Mouse (Mus musculus): Measurements from ENCODE around the gene Ttpal. TPM values are rescaled to one million over a fixed set of nuclear protein-coding genes. Genes with fewer than 3 reads are reported as not detected.
"Not testable (repeated sequence)": the region's sequence is repeated elsewhere in the genome, so short reads cannot be mapped to it uniquely, and the experiment has no call there.

Gene Ttpal
- total and polyA plus RNA-seq, 3 experiments, result 25.6 to 32.3 (median 27.0) TPM

- no peak for DNase-seq
Observed at GRCm38 (mm10) chr2:163631223-163631622, 29.1 kb downstream of the Ttpal start.

GRCm38 (mm10) chr2:163631715-163632114, 29.6 kb downstream of the Ttpal start:
- no peak for DNase-seq

- no peak for DNase-seq
Observed at GRCm38 (mm10) chr2:163634211-163634610, 32.1 kb downstream of the Ttpal start.

- DNase-seq, result no peak
Observed at GRCm38 (mm10) chr2:163636057-163636456, 33.9 kb downstream of the Ttpal start.

- no peak for DNase-seq
Observed at GRCm38 (mm10) chr2:163637655-163638266, 35.6 kb downstream of the Ttpal start.

GRCm38 (mm10) chr2:163640493-163640892, 38.4 kb downstream of the Ttpal start:
- no peak for DNase-seq

GRCm38 (mm10) chr2:163641681-163642080, 39.6 kb downstream of the Ttpal start:
- no peak for DNase-seq

- peak; percentile 61 for DNase-seq
Observed at GRCm38 (mm10) chr2:163642685-163643575, 40.8 kb downstream of the Ttpal start.

- peak; percentile 30 for DNase-seq
Observed at GRCm38 (mm10) chr2:163643576-163643971, 41.5 kb downstream of the Ttpal start.

GRCm38 (mm10) chr2:163644047-163644446, 41.9 kb downstream of the Ttpal start:
- DNase-seq, result no peak

- DNase-seq, result peak; percentile 100
Observed at GRCm38 (mm10) chr2:163644575-163645385, 42.7 kb downstream of the Ttpal start, which contains the start of gene Serinc3. Gene Serinc3 (minus strand): TSS chr2:163645131.

GRCm38 (mm10) chr2:163645700-163646460, 43.8 kb downstream of the Ttpal start:
- DNase-seq, result no peak

GRCm38 (mm10) chr2:163646461-163647080, 44.5 kb downstream of the Ttpal start:
- DNase-seq, result no peak

- not testable (repeated sequence) for DNase-seq
Observed at GRCm38 (mm10) chr2:163655699-163656098, 53.6 kb downstream of the Ttpal start.

- DNase-seq, result no peak
Observed at GRCm38 (mm10) chr2:163657486-163657885, 55.4 kb downstream of the Ttpal start.

- DNase-seq, result peak; percentile 92
Observed at GRCm38 (mm10) chr2:163657975-163658886, 56.1 kb downstream of the Ttpal start, which contains the start of gene Pkig. Gene Pkig (plus strand): TSS chr2:163658386.

GRCm38 (mm10) chr2:163658941-163659340, 56.8 kb downstream of the Ttpal start:
- DNase-seq, result peak; percentile 65

- no peak for DNase-seq
Observed at GRCm38 (mm10) chr2:163659431-163659830, 57.3 kb downstream of the Ttpal start.

GRCm38 (mm10) chr2:163660103-163660701, 58.1 kb downstream of the Ttpal start:
- DNase-seq, result no peak

Data from adrenal gland, adult 2 months (tissue).